Mouse (Mus musculus) intestine, embryonic 16.5 days (tissue): ENCODE data around the gene Dhh. TPM values are rescaled to one million over a fixed set of nuclear protein-coding genes. Genes with fewer than 3 reads are reported as not detected.

ENCODE experiments used
- ATAC-seq: fragments of 200-750 bp; cut with Nextera tagmentation; 2 replicates; pipeline ENCODE4 v1.8.0; 2017; ENCODE audit warnings: moderate TSS enrichment, moderate library complexity
- H3K27ac ChIP-seq: fragments of 300-500 bp; sonication (generic); 2 replicates; pipeline ENCODE4 v1.5.1; 2014; ENCODE audit warnings: mild to moderate bottlenecking, low read length
- H3K27me3 ChIP-seq: fragments of 300-500 bp; sonication (generic); replicated peaks from 2 replicates; pipeline ENCODE4 v1.6.1; 2014; ENCODE audit warnings: low read length, control low read depth, mixed read lengths; ENCODE audit not compliant: control insufficient read depth, insufficient read depth
- H3K36me3 ChIP-seq: fragments of 300-500 bp; sonication (generic); 2 replicates; pipeline ENCODE4 v1.6.1; 2014; ENCODE audit warnings: low read length, control low read depth; ENCODE audit not compliant: control insufficient read depth, insufficient read depth
- H3K4me1 ChIP-seq: fragments of 300-500 bp; sonication (generic); 2 replicates; pipeline ENCODE4 v1.6.1; 2014; ENCODE audit warnings: low read length, control low read depth, mixed read lengths; ENCODE audit not compliant: control insufficient read depth, insufficient read depth
- H3K4me2 ChIP-seq: fragments of 300-500 bp; sonication (generic); 2 replicates; pipeline ENCODE4 v1.6.1; 2014; ENCODE audit warnings: low read depth, low read length, control low read depth
- H3K4me3 ChIP-seq: fragments of 300-500 bp; sonication (generic); 2 replicates; pipeline ENCODE4 v1.5.1; 2014; ENCODE audit warnings: mild to moderate bottlenecking, low read length
- H3K9ac ChIP-seq: fragments of 300-500 bp; sonication (generic); 2 replicates; pipeline ENCODE4 v1.6.1; 2014; ENCODE audit warnings: low read depth, low read length
- H3K9me3 ChIP-seq: fragments of 300-500 bp; sonication (generic); 2 replicates; pipeline ENCODE4 v1.6.1; 2016; ENCODE audit warnings: low read length, control low read depth; ENCODE audit not compliant: control insufficient read depth
- WGBS: fragments of 180-500 bp; shearing (Covaris S2); extraction: QIAGEN DNeasy Blood & Tissue Kit; methylation state at CpG from one replicate; pipeline ENCODE4 v1.1.7; 2014; 5-methylcytosine and 5-hydroxymethylcytosine counted together
- polyA plus RNA-seq: library from polyadenylated mRNA; unstranded; fragments of >200 nt; fragmentation: Nextera tagmentation; extraction: Ambion mirVana; gene quantifications from 2 replicates; pipeline ENCODE4 v1.2.1, GENCODE M21; 2015

Gene Dhh
- polyA plus RNA-seq, 1 experiment from 2014 or later, result 0.83 TPM

GRCm38 (mm10) chr15:98886667-98887387, 11.5 kb downstream of the Dhh start:
- ATAC-seq, result no peak
- no peak overlapping the region for H3K9ac ChIP-seq
- H3K4me2 ChIP-seq, result no peak overlapping the region
- H3K4me1 ChIP-seq, result no peaks in the 10 kb centered on the region; the same call in 1 of the 2 replicates
- H3K27ac ChIP-seq, result no peak overlapping the region
- no peaks in the 10 kb centered on the region for H3K9me3 ChIP-seq
- no peaks in the 10 kb centered on the region for H3K36me3 ChIP-seq
- no peak overlapping the region for H3K4me3 ChIP-seq
- WGBS, result 62% methylated on average over 8 of the region's 8 CpGs
- H3K27me3 ChIP-seq, result 0 out of 2 replicates have a peak, but pooled peaks cover 2% of the 10 kb centered on the region

DNA sequence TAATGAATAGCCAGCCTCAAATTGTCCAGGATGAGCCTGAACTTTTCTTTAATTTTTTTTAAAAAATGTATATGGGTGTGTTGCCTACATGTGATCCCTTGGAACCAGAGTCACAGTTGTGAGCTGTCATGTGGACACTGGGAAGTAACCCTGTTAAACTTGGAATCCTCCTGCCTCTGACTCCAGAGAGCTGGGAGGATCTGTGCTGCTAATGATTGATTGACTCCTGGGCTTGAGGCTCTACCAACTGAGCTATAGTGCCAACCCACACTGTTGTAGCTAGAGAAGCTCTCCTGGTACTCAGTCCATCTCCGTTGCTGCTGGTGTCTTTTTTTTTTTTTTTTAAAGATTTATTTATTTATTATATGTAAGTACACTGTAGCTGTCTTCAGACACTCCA, 14.2 kb downstream of the Dhh start:
- Histone ChIP-seq H3K9ac (no peak overlapping the region), H3K36me3 (no peaks in the 10 kb centered on the region), H3K4me3 (no peak overlapping the region), H3K27me3 (no peaks in the 10 kb centered on the region), H3K27ac (peak overlapping the region; percentile 82), H3K9me3 (no peaks in the 10 kb centered on the region), H3K4me2 (no peak overlapping the region), H3K4me1 (peaks cover 5% of the 10 kb centered on the region)
- 59% methylated on average over 1 of the region's 1 CpGs for WGBS
- no peak for ATAC-seq

DNA sequence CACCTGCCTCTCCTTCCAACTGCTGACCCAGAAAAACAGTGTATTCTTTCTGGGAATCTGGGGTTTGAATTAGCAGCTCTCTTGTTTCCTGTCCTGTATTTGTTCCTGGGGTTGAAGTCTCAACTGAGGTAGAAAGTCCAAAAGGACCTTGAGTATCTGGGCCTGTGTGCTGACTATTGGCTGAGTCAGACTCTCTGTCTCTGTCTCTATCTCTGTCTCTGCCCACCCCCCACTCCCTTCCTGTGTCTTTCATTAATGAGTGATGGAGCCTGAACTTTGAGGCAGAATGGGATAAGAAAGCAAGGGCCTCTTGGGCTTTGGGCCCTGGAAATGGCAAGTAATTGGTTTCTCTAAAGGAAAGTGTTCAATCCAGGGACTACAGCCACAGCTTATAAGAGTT, 14.7 kb downstream of the Dhh start:
- Histone ChIP-seq H3K27ac (peak overlapping the region; percentile 82), H3K27me3 (no peaks in the 10 kb centered on the region), H3K4me3 (no peak overlapping the region), H3K4me2 (no peak overlapping the region), H3K36me3 (no peaks in the 10 kb centered on the region), H3K9me3 (no peaks in the 10 kb centered on the region), H3K9ac (no peak overlapping the region), H3K4me1 (peaks cover 5% of the 10 kb centered on the region)
- peak; percentile 41 for ATAC-seq

- peak overlapping the region; percentile 41 for H3K9ac ChIP-seq
- ATAC-seq, result peak; percentile 14; the same call in 1 of the 2 replicates
- H3K4me2 ChIP-seq, result peak overlapping the region; percentile 95
- no peaks in the 10 kb centered on the region for H3K27me3 ChIP-seq
- no peaks in the 10 kb centered on the region for H3K36me3 ChIP-seq
- H3K4me3 ChIP-seq, result peak overlapping the region; percentile 76
- WGBS, result 8% methylated on average over 5 of the region's 5 CpGs
- peaks cover 5% of the 10 kb centered on the region for H3K4me1 ChIP-seq
- 0 out of 2 replicates have a peak overlapping the region, but pooled peaks have one; percentile 5 for H3K27ac ChIP-seq
- H3K9me3 ChIP-seq, result no peaks in the 10 kb centered on the region
Observed at GRCm38 (mm10) chr15:98881656-98882008, 16.7 kb downstream of the Dhh start.

GRCm38 (mm10) chr15:98880978-98881655, 17.2 kb downstream of the Dhh start:
- Histone ChIP-seq H3K4me1 (peaks cover 5% of the 10 kb centered on the region), H3K4me2 (peak overlapping the region; percentile 95), H3K36me3 (no peaks in the 10 kb centered on the region), H3K27me3 (no peaks in the 10 kb centered on the region), H3K9ac (peak overlapping the region; percentile 79), H3K9me3 (no peaks in the 10 kb centered on the region), H3K27ac (peak overlapping the region; percentile 88), H3K4me3 (peak overlapping the region; percentile 76)
- under 1% methylated on average over 47 of the region's 48 CpGs for WGBS
- ATAC-seq, result peak; percentile 95

GRCm38 (mm10) chr15:98877331-98877730, 21.0 kb downstream of the Dhh start:
- Histone ChIP-seq H3K4me3 (no peak overlapping the region), H3K27ac (no peak overlapping the region), H3K27me3 (no peaks in the 10 kb centered on the region), H3K4me1 (peaks cover 9% of the 10 kb centered on the region), H3K4me2 (no peak overlapping the region), H3K9me3 (no peaks in the 10 kb centered on the region), H3K36me3 (no peaks in the 10 kb centered on the region), H3K9ac (no peak overlapping the region)
- ATAC-seq, result no peak
- WGBS, result 13% methylated on average over 3 of the region's 3 CpGs

GRCm38 (mm10) chr15:98871916-98872888, 26.1 kb downstream of the Dhh start:
- 1% methylated on average over 48 of the region's 51 CpGs for WGBS
- Histone ChIP-seq H3K27me3 (no peaks in the 10 kb centered on the region), H3K4me2 (peak overlapping the region; percentile 69), H3K36me3 (no peaks in the 10 kb centered on the region), H3K27ac (peak overlapping the region; percentile 97), H3K4me3 (peak overlapping the region; percentile 72), H3K4me1 (peaks cover 25% of the 10 kb centered on the region), H3K9ac (peak overlapping the region; percentile 90), H3K9me3 (no peaks in the 10 kb centered on the region)
- ATAC-seq, result peak; percentile 71

DNA sequence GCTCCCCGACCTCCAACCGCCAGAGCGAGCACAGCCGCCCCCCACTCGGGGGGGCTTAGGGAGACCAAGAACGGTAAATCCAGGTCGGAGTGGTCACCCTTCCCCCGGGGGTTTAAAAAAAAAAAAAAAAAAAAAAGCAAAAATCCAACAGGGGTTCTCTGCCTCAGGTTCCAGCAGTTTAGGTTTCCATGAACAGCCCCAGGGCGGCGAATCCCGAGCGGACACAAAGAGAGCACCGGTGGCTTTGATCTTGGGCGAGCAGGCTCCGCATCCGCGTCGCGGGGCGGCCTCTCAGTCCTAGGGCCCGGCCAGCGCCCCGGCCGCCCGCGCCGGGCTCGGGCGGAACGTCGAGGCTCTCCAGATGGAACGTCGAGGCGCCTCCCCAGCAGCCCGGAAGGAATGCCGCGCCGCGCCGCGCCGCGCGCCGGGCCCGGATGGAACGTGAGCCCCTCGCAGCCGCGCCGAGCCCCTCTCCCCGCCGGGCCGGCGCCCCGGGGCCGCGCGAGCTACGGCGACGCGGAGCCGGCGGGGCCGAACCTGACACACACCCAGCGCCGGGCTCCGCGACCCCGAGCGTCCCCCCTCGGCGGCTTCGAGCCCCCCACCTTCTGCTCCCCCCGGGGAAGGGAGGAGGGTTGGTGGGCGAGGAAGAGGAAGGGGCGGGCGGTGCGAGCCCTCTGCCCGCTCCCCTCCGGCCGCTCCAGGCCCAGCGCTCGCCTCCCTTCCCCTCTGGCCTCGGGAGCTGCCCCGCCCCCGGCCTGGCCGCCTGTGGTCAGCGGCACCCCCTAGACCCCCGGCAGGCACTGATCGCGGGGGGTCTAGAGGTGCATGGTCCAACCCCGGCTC, 27.0 kb downstream of the Dhh start, which contains the start of gene Kmt2d:
TSS of gene Kmt2d (minus strand) at position 135 of the 846 bp plus-strand sequence.
- Histone ChIP-seq H3K9me3 (no peaks in the 10 kb centered on the region), H3K36me3 (peaks cover under 1% of the 10 kb centered on the region; the same call in 1 of the 2 replicates), H3K27me3 (no peaks in the 10 kb centered on the region), H3K4me3 (peak within 1 kb of the TSS; percentile 72), H3K4me2 (peak within 1 kb of the TSS; percentile 97), H3K27ac (peak within 1 kb of the TSS; percentile 97), H3K4me1 (peaks cover 25% of the 10 kb centered on the region), H3K9ac (peak within 1 kb of the TSS; percentile 90)
- ATAC-seq, result peak; percentile 50
- WGBS, result under 1% methylated on average over 80 of the region's 94 CpGs
